Mouse (Mus musculus) brain, embryonic 14.5 days (tissue): ENCODE measurements around the gene Ndufa10.

Source experiments
- CTCF ChIP-seq: fragments of 200-500 bp; IDR thresholded peaks from 2 replicates; pipeline ENCODE4 v1.5.1; 2012; ENCODE audit warnings: inconsistent platforms, mild to moderate bottlenecking, moderate library complexity, borderline replicate concordance; ENCODE audit not compliant: insufficient read depth, insufficient read length; ENCODE audit errors: extremely low read depth
- POLR2A ChIP-seq: fragments of 200-500 bp; IDR thresholded peaks from 2 replicates; pipeline ENCODE4 v1.6.1; 2012; ENCODE audit warnings: mild to moderate bottlenecking, inconsistent platforms, borderline replicate concordance; ENCODE audit not compliant: poor library complexity, insufficient read depth, insufficient read length, severe bottlenecking; ENCODE audit errors: extremely low read depth

GRCm38 (mm10) chr1:92496001-92496400 lies 22.3 kb upstream of the Ndufa10 start, which contains the start of gene Olfr1415:
- no peak for TF ChIP-seq POLR2A
- TF ChIP-seq CTCF = no peak
